Mouse (Mus musculus) regulatory T cell (primary cell): ENCODE data around the gene Tyw3.
"Not testable (repeated sequence)": the region's sequence is repeated elsewhere in the genome, so short reads cannot be mapped to it uniquely, and the experiment has no call there.

ENCODE experiments used
- in situ Hi-C: fragments of 300-600 bp; cut with MboI, MseI; formaldehyde crosslinking; loops from one replicate; pipeline ENCODE4 v1.15.1; 2025; ENCODE audit warnings: high pct_unique_total_duplicates

Tyw3 gene

GRCm38 (mm10) chr3:154596934-154597554, at the start of gene Tyw3:
Gene Tyw3 (minus strand): TSS chr3:154597104.
- in situ Hi-C loops: no loop called here

- in situ Hi-C loops: no loop called here
Observed at GRCm38 (mm10) chr3:154633091-154633490, 36.2 kb upstream of the Tyw3 start.

- in situ Hi-C loops: not testable (repeated sequence)
Observed at GRCm38 (mm10) chr3:154631281-154631680, 34.4 kb upstream of the Tyw3 start.

- in situ Hi-C loops: no loop called here
Observed at GRCm38 (mm10) chr3:154628284-154628683, 31.4 kb upstream of the Tyw3 start.

GRCm38 (mm10) chr3:154616106-154616505, 19.2 kb upstream of the Tyw3 start:
- in situ Hi-C loops: no loop called here

- in situ Hi-C loops: no loop called here
Observed at GRCm38 (mm10) chr3:154615304-154615703, 18.4 kb upstream of the Tyw3 start.

GRCm38 (mm10) chr3:154614771-154615170, 17.9 kb upstream of the Tyw3 start:
- in situ Hi-C loops: no loop called here

- in situ Hi-C loops: no loop called here
Observed at GRCm38 (mm10) chr3:154611888-154612287, 15.0 kb upstream of the Tyw3 start.

- in situ Hi-C loops: no loop called here
Observed at GRCm38 (mm10) chr3:154607896-154608295, 11.0 kb upstream of the Tyw3 start.

GRCm38 (mm10) chr3:154604871-154605270, 8.0 kb upstream of the Tyw3 start:
- in situ Hi-C loops: no loop called here

- in situ Hi-C loops: no loop called here
Observed at GRCm38 (mm10) chr3:154602141-154602540, 5.2 kb upstream of the Tyw3 start.

- in situ Hi-C loops: no loop called here
Observed at GRCm38 (mm10) chr3:154597561-154597960, 657 bp upstream of the Tyw3 start.

GRCm38 (mm10) chr3:154596488-154596933, 393 bp downstream of the Tyw3 start, which contains the start of gene Cryz:
Gene Cryz (plus strand): TSS chr3:154596711.
- in situ Hi-C loops: no loop called here

GRCm38 (mm10) chr3:154594156-154594555, 2.7 kb downstream of the Tyw3 start:
- in situ Hi-C loops: loop anchor here (5.0 kb wide), 1 partner anchor 498 kb away; the partner anchor contains the start of genes Fpgt and Lrriq3

- in situ Hi-C loops: loop anchor here (5.0 kb wide), 1 partner anchor 499 kb away; the partner anchor contains the start of genes Fpgt and Lrriq3
Observed at GRCm38 (mm10) chr3:154593596-154593995, 3.3 kb downstream of the Tyw3 start.

- in situ Hi-C loops: loop anchor here (5.0 kb wide), 1 partner anchor 501 kb away; the partner anchor contains the start of genes Fpgt and Lrriq3
Observed at GRCm38 (mm10) chr3:154591621-154592020, 5.3 kb downstream of the Tyw3 start.

GRCm38 (mm10) chr3:154590971-154591370, 5.9 kb downstream of the Tyw3 start:
- in situ Hi-C loops: loop anchor here (5.0 kb wide), 1 partner anchor 501 kb away; the partner anchor contains the start of genes Fpgt and Lrriq3

GRCm38 (mm10) chr3:154584351-154584750, 12.6 kb downstream of the Tyw3 start:
- in situ Hi-C loops: no loop called here

GRCm38 (mm10) chr3:154577895-154578294, 19.0 kb downstream of the Tyw3 start:
- in situ Hi-C loops: loop anchor here (5.0 to 10.0 kb wide), 2 partner anchors 311 to 613 kb away; no protein-coding TSS in a partner anchor

GRCm38 (mm10) chr3:154573666-154574065, 23.2 kb downstream of the Tyw3 start:
- in situ Hi-C loops: loop anchor here (10.0 kb wide), 1 partner anchor 609 kb away; no protein-coding TSS in a partner anchor

- in situ Hi-C loops: loop anchor here (10.0 kb wide), 1 partner anchor 608 kb away; no protein-coding TSS in a partner anchor
Observed at GRCm38 (mm10) chr3:154572341-154572972, 24.4 kb downstream of the Tyw3 start.

- in situ Hi-C loops: loop anchor here (10.0 kb wide), 1 partner anchor 606 kb away; no protein-coding TSS in a partner anchor
Observed at GRCm38 (mm10) chr3:154570786-154571185, 26.1 kb downstream of the Tyw3 start.
